In genomic region chr11:74409757-74410174, GRCm38 (mm10) we compare ENCODE assay signal across 9 mouse cellular contexts. TPM values are rescaled to one million over a fixed set of nuclear protein-coding genes. Genes with fewer than 3 reads are reported as not detected.
DNase-seq lines count a peak whose midpoint lies in the region; ATAC-seq and TF ChIP-seq lines count a peak whose summit lies in the region.
"Had no signal": no experiment of that assay in that cellular context is flagged by ENCODE, and none has a peak within 500 bp of the region (broad histone marks: within the 10 kb centered on the region; RNA-seq: fewer than 3 reads in every experiment).

No protein-coding gene starts in this region.

- WGBS in cerebellum, adult 2 months = 43% methylated on average over 4 of the region's 4 CpGs
- 56% methylated on average over 4 of the region's 4 CpGs for WGBS in intestine, embryonic 16.5 days
- 27% methylated on average over 4 of the region's 4 CpGs for WGBS in lung, embryonic 15.5 days

- no peak overlapping the region for H3K4me2 ChIP-seq in intestine, embryonic 16.5 days (ENCODE audit: low read depth, low read length)
- no peak overlapping the region for H3K4me2 ChIP-seq in lung, embryonic 15.5 days

- 0 out of 2 replicates have a peak overlapping the region, but pooled peaks have one; percentile 1 for H3K9ac ChIP-seq in intestine, embryonic 16.5 days (ENCODE audit: low read depth, low read length)
- H3K9ac ChIP-seq in lung, embryonic 15.5 days = no peak overlapping the region

- DNase-seq in layer of hippocampus, adult 2 months (ENCODE audit: low spot score in 2 of 2) = peak; percentile 42 to 47
- no peak for DNase-seq in layer of hippocampus, postnatal 25 days (ENCODE audit: extremely low spot score in 1 of 2, low spot score in 1 of 2)
- DNase-seq in cerebellum, adult 2 months = peak; percentile 39 to 49
- DNase-seq in gastrocnemius, postnatal 14 days = peak; percentile 54
- DNase-seq in right cerebral cortex, postnatal 10 days (ENCODE audit: low spot score in 2 of 2) = peak; percentile 73 to 74

- H3K27ac ChIP-seq in layer of hippocampus, adult 2 months = peak overlapping the region; percentile 51
- H3K27ac ChIP-seq in cerebellum, adult 2 months (ENCODE audit: insufficient read depth, low read length) = no peak overlapping the region
- peak overlapping the region; percentile 64 for H3K27ac ChIP-seq in intestine, embryonic 16.5 days (ENCODE audit: low read length)
- peak overlapping the region; percentile 79 for H3K27ac ChIP-seq in lung, embryonic 15.5 days

- H3K36me3 ChIP-seq in intestine, embryonic 16.5 days (ENCODE audit: control insufficient read depth, insufficient read depth, low read length) = no peaks in the 10 kb centered on the region
- H3K36me3 ChIP-seq in lung, embryonic 15.5 days = no peaks in the 10 kb centered on the region

- H3K27me3 ChIP-seq in cerebellum, adult 2 months (ENCODE audit: control insufficient read depth, insufficient read depth, low read length) = no peaks in the 10 kb centered on the region
- no peaks in the 10 kb centered on the region for H3K27me3 ChIP-seq in intestine, embryonic 16.5 days (replicated peaks; ENCODE audit: control insufficient read depth, insufficient read depth, low read length)
- no peaks in the 10 kb centered on the region for H3K27me3 ChIP-seq in lung, embryonic 15.5 days

- no peak for TF ChIP-seq CTCF in layer of hippocampus, adult 2 months (conservative IDR thresholded peaks at IDR 0.05)
- no peak for TF ChIP-seq CTCF in cerebellum, adult 2 months (IDR thresholded peaks at IDR 0.05; ENCODE audit: borderline replicate concordance, insufficient read depth, low read depth, low read length)

- intact Hi-C loops in gastrocnemius, postnatal 14 days (cut with DNase I; ENCODE audit: low total_unique reads) = no loop called here

- H3K9me3 ChIP-seq in intestine, embryonic 16.5 days (ENCODE audit: control insufficient read depth, low read length) = no peaks in the 10 kb centered on the region
- H3K9me3 ChIP-seq in lung, embryonic 15.5 days = no peaks in the 10 kb centered on the region

- no peak overlapping the region for H3K4me3 ChIP-seq in layer of hippocampus, adult 2 months
- H3K4me3 ChIP-seq in cerebellum, adult 2 months (replicated peaks; ENCODE audit: insufficient read depth, low read depth, low read length) = no peak overlapping the region
- H3K4me3 ChIP-seq in intestine, embryonic 16.5 days (ENCODE audit: low read length) = no peak overlapping the region
- no peak overlapping the region for H3K4me3 ChIP-seq in lung, embryonic 15.5 days

- H3K4me1 ChIP-seq in cerebellum, adult 2 months (ENCODE audit: control insufficient read depth, insufficient read depth, low read length) = peaks cover 11% of the 10 kb centered on the region
- H3K4me1 ChIP-seq in intestine, embryonic 16.5 days (ENCODE audit: control insufficient read depth, insufficient read depth, low read length) = peaks cover 33% of the 10 kb centered on the region
- peaks cover 34% of the 10 kb centered on the region for H3K4me1 ChIP-seq in lung, embryonic 15.5 days

- peak; percentile 62 for ATAC-seq in intestine, embryonic 16.5 days
- peak; percentile 53 for ATAC-seq in lung, embryonic 15.5 days (ENCODE audit: borderline replicate concordance, extremely low read depth, low FRiP score, low TSS enrichment)
- no peak for ATAC-seq in granulocyte monocyte progenitor cell, adult 5-6 weeks (replicated peaks; ENCODE audit: poor library complexity, severe bottlenecking)

- no peak for TF ChIP-seq POLR2A in cerebellum, adult 2 months (IDR thresholded peaks at IDR 0.05; ENCODE audit: borderline replicate concordance, insufficient read depth, low read length)

RNA-seq across cellular contexts. Expression of gene Olfr412, which starts 47.9 kb away (rescaled TPM):
- total RNA-seq in layer of hippocampus, adult 2 months (2021) = not detected
- not detected for total RNA-seq in layer of hippocampus, postnatal 25 days (2021)
- not detected in 2 replicates for polyA plus RNA-seq in cerebellum, adult 2 months (2012; rRNA removed)
- not detected for total RNA-seq in gastrocnemius, postnatal 14 days (2021)
- not detected in 2 replicates for polyA plus RNA-seq in intestine, embryonic 16.5 days (2015; fragmentation: Nextera tagmentation; extraction: Ambion mirVana)
- polyA plus RNA-seq in lung, embryonic 15.5 days (2015; fragmentation: Nextera tagmentation; extraction: Ambion mirVana) = not detected in 2 replicates
- total RNA-seq in granulocyte monocyte progenitor cell, adult 5-6 weeks (2014; fragmentation: Nextera tagmentation) = not detected in 2 replicates
- not detected in 2 replicates for total RNA-seq in granulocyte monocyte progenitor cell, adult 5-6 weeks (2017)
- polyA plus RNA-seq: liver, embryonic 16.5 days had no signal

RNA-seq across cellular contexts. Expression of gene Olfr411, which starts 57.3 kb away (rescaled TPM):
- not detected for total RNA-seq in layer of hippocampus, adult 2 months (2021)
- total RNA-seq in layer of hippocampus, postnatal 25 days (2021) = not detected
- polyA plus RNA-seq in cerebellum, adult 2 months (2012; rRNA removed) = not detected in 2 replicates
- total RNA-seq in gastrocnemius, postnatal 14 days (2021) = not detected
- not detected in 2 replicates for polyA plus RNA-seq in intestine, embryonic 16.5 days (2015; fragmentation: Nextera tagmentation; extraction: Ambion mirVana)
- not detected in 2 replicates for polyA plus RNA-seq in lung, embryonic 15.5 days (2015; fragmentation: Nextera tagmentation; extraction: Ambion mirVana)
- total RNA-seq in granulocyte monocyte progenitor cell, adult 5-6 weeks (2014; fragmentation: Nextera tagmentation) = not detected in 2 replicates
- not detected in 2 replicates for total RNA-seq in granulocyte monocyte progenitor cell, adult 5-6 weeks (2017)
- polyA plus RNA-seq: liver, embryonic 16.5 days had no signal

Comparison
In these comparisons a context has a peak if more than half of its experiments do, and no peak if none do; other contexts are left out.
1. DNase-seq: peak in layer of hippocampus, adult 2 months (2 of 2), cerebellum, adult 2 months (2 of 2), gastrocnemius, postnatal 14 days (single experiment) and right cerebral cortex, postnatal 10 days (2 of 2); none in layer of hippocampus, postnatal 25 days (0 of 2).